Mouse (Mus musculus): Measurements from ENCODE around the gene Cmss1. TPM values are rescaled to one million over a fixed set of nuclear protein-coding genes. Genes with fewer than 3 reads are reported as not detected.

Cmss1 gene
- polyA plus RNA-seq, 1 experiment from 2014 or later, result 67.9 TPM

GRCm38 (mm10) chr16:57469301-57469700, 137.4 kb downstream of the Cmss1 start:
- no peak overlapping the region for H3K4me2 ChIP-seq
- WGBS, result 54% methylated on average over 4 of the region's 4 CpGs
- no peak for ATAC-seq (ENCODE audit: insufficient read depth)

GRCm38 (mm10) chr16:57465386-57465913, 141.2 kb downstream of the Cmss1 start:
- Histone ChIP-seq H3K9ac (no peak overlapping the region), H3K4me1 (ENCODE audit: insufficient read depth) (no peaks in the 10 kb centered on the region), H3K4me3 (ENCODE audit: low read depth, low read length) (no peak overlapping the region), H3K27ac (ENCODE audit: low read depth) (no peak overlapping the region), H3K9me3 (ENCODE audit: low read depth, low read length) (no peaks in the 10 kb centered on the region), H3K36me3 (ENCODE audit: insufficient read depth) (no peaks in the 10 kb centered on the region), H3K27me3 (ENCODE audit: insufficient read depth, low read length) (no peaks in the 10 kb centered on the region), H3K4me2 (no peak overlapping the region)
- DNase-seq, result no peak
- 85% methylated on average over 9 of the region's 9 CpGs for WGBS
- no peak for TF ChIP-seq CTCF (IDR thresholded peaks at IDR 0.05; ENCODE audit: low read depth)
- ATAC-seq (ENCODE audit: insufficient read depth), result no peak

More at GRCm38 (mm10) chr16:57469301-57469700, 137.4 kb downstream of the Cmss1 start:
- TF ChIP-seq CTCF (IDR thresholded peaks at IDR 0.05; ENCODE audit: low read depth), result no peak
- no peaks in the 10 kb centered on the region for H3K27me3 ChIP-seq (ENCODE audit: insufficient read depth, low read length)
- DNase-seq, result peak; percentile 23
- no peaks in the 10 kb centered on the region for H3K36me3 ChIP-seq (ENCODE audit: insufficient read depth)
- no peaks in the 10 kb centered on the region for H3K9me3 ChIP-seq (ENCODE audit: low read depth, low read length)
- H3K9ac ChIP-seq, result no peak overlapping the region
- H3K4me1 ChIP-seq (ENCODE audit: insufficient read depth), result peaks cover 2% of the 10 kb centered on the region; the same call in 1 of the 2 replicates
- H3K27ac ChIP-seq (ENCODE audit: low read depth), result no peak overlapping the region
- no peak overlapping the region for H3K4me3 ChIP-seq (ENCODE audit: low read depth, low read length)

GRCm38 (mm10) chr16:57456003-57456402, 150.7 kb downstream of the Cmss1 start:
- WGBS, result 72% methylated on average over 2 of the region's 2 CpGs
- Histone ChIP-seq H3K9ac (no peak overlapping the region), H3K36me3 (ENCODE audit: insufficient read depth) (no peaks in the 10 kb centered on the region), H3K9me3 (ENCODE audit: low read depth, low read length) (no peaks in the 10 kb centered on the region), H3K4me3 (ENCODE audit: low read depth, low read length) (no peak overlapping the region), H3K4me1 (ENCODE audit: insufficient read depth) (peaks cover 12% of the 10 kb centered on the region; the same call in 1 of the 2 replicates), H3K27ac (ENCODE audit: low read depth) (no peak overlapping the region), H3K4me2 (no peak overlapping the region), H3K27me3 (ENCODE audit: insufficient read depth, low read length) (no peaks in the 10 kb centered on the region)
- no peak for TF ChIP-seq CTCF (IDR thresholded peaks at IDR 0.05; ENCODE audit: low read depth)
- DNase-seq (no peak), ATAC-seq (ENCODE audit: insufficient read depth) (no peak)

GRCm38 (mm10) chr16:57455573-57455972, 151.1 kb downstream of the Cmss1 start:
- no peaks in the 10 kb centered on the region for H3K9me3 ChIP-seq (ENCODE audit: low read depth, low read length)
- TF ChIP-seq CTCF (IDR thresholded peaks at IDR 0.05; ENCODE audit: low read depth), result no peak
- peaks cover 12% of the 10 kb centered on the region; the same call in 1 of the 2 replicates for H3K4me1 ChIP-seq (ENCODE audit: insufficient read depth)
- ATAC-seq (ENCODE audit: insufficient read depth) (no peak), DNase-seq (no peak)
- WGBS, result 64% methylated on average over 3 of the region's 3 CpGs
- H3K4me3 ChIP-seq (ENCODE audit: low read depth, low read length), result no peak overlapping the region
- no peak overlapping the region for H3K4me2 ChIP-seq
- no peaks in the 10 kb centered on the region for H3K27me3 ChIP-seq (ENCODE audit: insufficient read depth, low read length)
- H3K9ac ChIP-seq, result no peak overlapping the region
- no peaks in the 10 kb centered on the region for H3K36me3 ChIP-seq (ENCODE audit: insufficient read depth)
- H3K27ac ChIP-seq (ENCODE audit: low read depth), result no peak overlapping the region

- Histone ChIP-seq H3K27me3 (ENCODE audit: insufficient read depth, low read length) (no peaks in the 10 kb centered on the region), H3K9me3 (ENCODE audit: low read depth, low read length) (no peaks in the 10 kb centered on the region), H3K9ac (no peak overlapping the region), H3K4me2 (no peak overlapping the region), H3K4me1 (ENCODE audit: insufficient read depth) (peaks cover 12% of the 10 kb centered on the region; the same call in 1 of the 2 replicates), H3K36me3 (ENCODE audit: insufficient read depth) (no peaks in the 10 kb centered on the region), H3K4me3 (ENCODE audit: low read depth, low read length) (no peak overlapping the region), H3K27ac (ENCODE audit: low read depth) (no peak overlapping the region)
- ATAC-seq (ENCODE audit: insufficient read depth) (no peak), DNase-seq (no peak)
- 87% methylated on average over 8 of the region's 8 CpGs for WGBS
- TF ChIP-seq CTCF (IDR thresholded peaks at IDR 0.05; ENCODE audit: low read depth), result no peak
Measured at GRCm38 (mm10) chr16:57454106-57454763, 152.4 kb downstream of the Cmss1 start.

GRCm38 (mm10) chr16:57453009-57453408, 153.7 kb downstream of the Cmss1 start:
- WGBS, result 32% methylated on average over 7 of the region's 7 CpGs
- no peaks in the 10 kb centered on the region for H3K27me3 ChIP-seq (ENCODE audit: insufficient read depth, low read length)
- DNase-seq (peak; percentile 28), ATAC-seq (ENCODE audit: insufficient read depth) (peak; percentile 15)
- H3K4me1 ChIP-seq (ENCODE audit: insufficient read depth), result peaks cover 12% of the 10 kb centered on the region; the same call in 1 of the 2 replicates
- no peak overlapping the region for H3K4me3 ChIP-seq (ENCODE audit: low read depth, low read length)
- H3K27ac ChIP-seq (ENCODE audit: low read depth), result no peak overlapping the region
- H3K9ac ChIP-seq, result no peak overlapping the region
- H3K36me3 ChIP-seq (ENCODE audit: insufficient read depth), result no peaks in the 10 kb centered on the region
- H3K4me2 ChIP-seq, result no peak overlapping the region
- no peak for TF ChIP-seq CTCF (IDR thresholded peaks at IDR 0.05; ENCODE audit: low read depth)
- no peaks in the 10 kb centered on the region for H3K9me3 ChIP-seq (ENCODE audit: low read depth, low read length)
